Mouse (Mus musculus) lung, postnatal 10 days (tissue): ENCODE measurements around the gene Spata18.

Source experiments
- DNase-seq: peaks from one replicate; pipeline ENCODE4 v3.0.0; 2021

Spata18 gene

GRCm38 (mm10) chr5:73651061-73651854 lies at the start of gene Spata18:
TSS of gene Spata18 (plus strand) at chr5:73651379.
- DNase-seq = peak; percentile 51

- DNase-seq = no peak
These were observed 48.3 kb upstream of the Spata18 start for GRCm38 (mm10) chr5:73602865-73603264.

- no peak for DNase-seq
These were observed 46.6 kb upstream of the Spata18 start for GRCm38 (mm10) chr5:73604542-73604941.

GRCm38 (mm10) chr5:73604964-73605363 lies 46.2 kb upstream of the Spata18 start:
- DNase-seq = no peak

GRCm38 (mm10) chr5:73611071-73611470 lies 40.1 kb upstream of the Spata18 start:
- DNase-seq = no peak

- DNase-seq = no peak
These were observed 37.9 kb upstream of the Spata18 start for GRCm38 (mm10) chr5:73613296-73613695.

GRCm38 (mm10) chr5:73615211-73615610 lies 36.0 kb upstream of the Spata18 start:
- no peak for DNase-seq

- no peak for DNase-seq
These were observed 32.2 kb upstream of the Spata18 start for GRCm38 (mm10) chr5:73618969-73619368.

GRCm38 (mm10) chr5:73625505-73625904 lies 25.7 kb upstream of the Spata18 start:
- no peak for DNase-seq

GRCm38 (mm10) chr5:73626842-73627241 lies 24.3 kb upstream of the Spata18 start:
- DNase-seq = no peak

- DNase-seq = no peak
These were observed 23.6 kb upstream of the Spata18 start for GRCm38 (mm10) chr5:73627559-73627958.

GRCm38 (mm10) chr5:73627991-73628390 lies 23.2 kb upstream of the Spata18 start:
- no peak for DNase-seq

- no peak for DNase-seq
These were observed 21.0 kb upstream of the Spata18 start for GRCm38 (mm10) chr5:73630141-73630540.

GRCm38 (mm10) chr5:73631001-73631558 lies 20.1 kb upstream of the Spata18 start:
- DNase-seq = no peak

GRCm38 (mm10) chr5:73632291-73632690 lies 18.9 kb upstream of the Spata18 start, which contains the start of gene Lrrc66:
TSS of gene Lrrc66 (minus strand) at chr5:73632526.
- peak; percentile 16 for DNase-seq

GRCm38 (mm10) chr5:73633141-73633540 lies 18.0 kb upstream of the Spata18 start:
- peak; percentile 78 for DNase-seq

GRCm38 (mm10) chr5:73637337-73638107 lies 13.7 kb upstream of the Spata18 start:
- DNase-seq = peak; percentile 24

- no peak for DNase-seq
These were observed 10.1 kb upstream of the Spata18 start for GRCm38 (mm10) chr5:73641058-73641457.

GRCm38 (mm10) chr5:73642091-73642490 lies 9.1 kb upstream of the Spata18 start:
- peak; percentile 34 for DNase-seq

GRCm38 (mm10) chr5:73647261-73647900 lies 3.8 kb upstream of the Spata18 start, which contains the start of gene Sgcb:
TSS of gene Sgcb (minus strand) at chr5:73647790.
- DNase-seq = peak; percentile 91

- no peak for DNase-seq
These were observed 714 bp upstream of the Spata18 start for GRCm38 (mm10) chr5:73650365-73650964.

GRCm38 (mm10) chr5:73651855-73652201 lies 649 bp downstream of the Spata18 start:
- DNase-seq = peak; percentile 14

- no peak for DNase-seq
These were observed 15.5 kb downstream of the Spata18 start for GRCm38 (mm10) chr5:73666695-73667094.
